Mouse (Mus musculus) erythroid progenitor cell, adult 5-6 weeks (primary cell): Measurements from ENCODE around the gene Sf1. TPM values are rescaled to one million over a fixed set of nuclear protein-coding genes. Genes with fewer than 3 reads are reported as not detected.

Source experiments
- ATAC-seq: replicated peaks from 2 replicates; pipeline ENCODE4 v1.8.0; 2016; ENCODE audit warnings: moderate number of reproducible peaks, mild to moderate bottlenecking, moderate TSS enrichment, inconsistent platforms; ENCODE audit not compliant: poor library complexity, low FRiP score, severe bottlenecking
- total RNA-seq, 2 experiments: library from RNA; stranded (forward) in 1 of 2; stranded (reverse) in 1 of 2; fragments of 150-400 nt in 1 of 2; fragments of 186-747, 209-891 nt in 1 of 2; gene quantifications; 2 replicates each; pipeline versions ENCODE4 v1.2.3 to v1.2.4; 2015 to 2017; ENCODE audit warnings: low replicate concordance in 2 of 2

Sf1 gene
- total RNA-seq, 2 experiments from 2014 or later: 153 to 223 TPM

DNA sequence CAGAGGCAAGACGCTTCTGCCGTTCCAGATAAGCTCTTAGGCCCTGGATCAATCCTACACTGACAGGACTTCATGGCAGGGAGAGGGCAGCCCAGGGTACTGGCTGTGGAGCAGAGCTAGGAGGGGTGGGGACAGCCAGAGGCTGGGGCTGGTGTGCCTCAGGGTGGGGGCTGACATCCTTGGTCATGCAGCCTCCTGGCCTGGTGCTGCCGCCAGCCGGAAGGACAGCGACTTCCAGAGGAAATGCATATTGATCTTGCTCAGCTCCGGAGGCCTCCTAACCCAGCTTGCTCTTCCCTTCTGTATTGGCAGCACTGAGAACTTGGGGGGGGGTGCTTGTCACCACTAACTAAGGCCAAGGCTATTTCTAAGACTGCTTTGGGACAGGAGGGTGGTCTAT, 52.0 kb downstream of the Sf1 start:
- no peak for ATAC-seq

DNA sequence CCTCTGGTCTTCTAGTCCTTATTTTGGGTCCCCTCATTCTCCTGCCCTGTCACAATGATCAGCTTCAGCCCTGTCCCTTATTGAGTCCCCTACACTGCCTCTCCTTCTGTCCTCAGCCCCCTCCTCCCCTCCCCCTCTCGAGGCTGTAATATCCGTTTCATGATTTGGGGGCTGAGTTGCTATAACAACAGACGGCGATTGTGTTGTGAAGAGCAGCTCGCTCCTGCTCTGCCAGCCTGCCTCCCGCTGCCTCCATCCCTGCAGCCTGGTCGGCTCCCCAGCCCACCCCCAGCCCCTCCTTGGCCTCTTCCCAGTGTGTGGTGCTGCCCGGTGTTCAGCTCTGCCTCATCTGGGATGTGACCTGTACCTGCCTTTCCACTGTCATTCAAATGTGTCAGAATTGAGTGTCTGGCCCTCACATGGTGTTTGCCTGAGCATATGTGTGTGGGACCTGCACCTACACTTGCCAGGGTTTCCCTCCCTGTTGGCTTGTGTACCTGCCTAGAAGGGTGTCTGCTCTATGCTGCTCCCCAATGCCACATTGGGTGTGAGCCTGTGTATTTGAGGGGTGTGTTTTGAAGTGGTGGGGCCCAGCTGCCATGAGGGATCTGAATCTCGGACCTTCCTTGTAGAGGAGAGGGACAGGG, 52.8 kb downstream of the Sf1 start:
- ATAC-seq: no peak

DNA sequence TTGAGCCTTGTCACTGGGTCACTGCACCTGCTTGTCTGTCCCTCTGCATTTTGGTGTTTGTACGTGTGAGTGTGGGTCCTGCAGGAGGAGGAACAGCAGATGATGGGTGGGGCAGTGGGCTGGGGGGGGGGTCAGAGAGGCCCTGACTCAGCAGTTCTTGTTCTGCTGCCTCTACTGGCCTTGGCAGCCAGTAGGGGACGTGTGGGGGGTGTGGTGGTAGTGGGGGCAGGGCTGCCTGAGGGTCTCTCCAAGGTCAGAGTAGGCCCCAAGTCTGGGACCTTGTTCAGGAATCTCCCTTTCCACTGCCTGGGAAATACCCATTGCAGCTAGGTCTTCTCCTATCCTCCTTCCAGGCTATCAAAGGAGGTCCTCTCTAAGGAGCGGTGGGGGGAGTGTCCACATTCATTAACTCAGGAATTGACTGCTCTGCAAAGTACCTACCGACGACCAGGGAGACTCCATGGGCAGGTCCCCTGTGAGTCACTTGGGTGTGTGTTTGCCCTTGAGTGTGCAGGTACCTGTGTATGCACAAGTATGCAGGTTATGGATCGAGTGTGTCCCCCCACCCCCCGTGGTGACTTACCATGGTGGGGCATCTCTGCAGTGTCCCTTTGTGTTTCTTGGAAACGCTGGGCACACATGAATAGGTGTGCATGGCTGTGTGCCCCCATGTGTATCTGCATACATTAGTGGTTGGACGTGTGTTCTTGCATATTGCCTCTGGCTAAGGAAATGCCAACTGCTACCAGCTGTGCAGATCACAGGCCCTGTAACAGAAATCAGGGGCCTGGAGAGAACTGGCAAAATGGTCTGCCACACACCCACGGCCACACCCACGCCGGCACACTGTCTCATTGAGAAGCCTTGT, 53.6 kb downstream of the Sf1 start:
- no peak for ATAC-seq

DNA sequence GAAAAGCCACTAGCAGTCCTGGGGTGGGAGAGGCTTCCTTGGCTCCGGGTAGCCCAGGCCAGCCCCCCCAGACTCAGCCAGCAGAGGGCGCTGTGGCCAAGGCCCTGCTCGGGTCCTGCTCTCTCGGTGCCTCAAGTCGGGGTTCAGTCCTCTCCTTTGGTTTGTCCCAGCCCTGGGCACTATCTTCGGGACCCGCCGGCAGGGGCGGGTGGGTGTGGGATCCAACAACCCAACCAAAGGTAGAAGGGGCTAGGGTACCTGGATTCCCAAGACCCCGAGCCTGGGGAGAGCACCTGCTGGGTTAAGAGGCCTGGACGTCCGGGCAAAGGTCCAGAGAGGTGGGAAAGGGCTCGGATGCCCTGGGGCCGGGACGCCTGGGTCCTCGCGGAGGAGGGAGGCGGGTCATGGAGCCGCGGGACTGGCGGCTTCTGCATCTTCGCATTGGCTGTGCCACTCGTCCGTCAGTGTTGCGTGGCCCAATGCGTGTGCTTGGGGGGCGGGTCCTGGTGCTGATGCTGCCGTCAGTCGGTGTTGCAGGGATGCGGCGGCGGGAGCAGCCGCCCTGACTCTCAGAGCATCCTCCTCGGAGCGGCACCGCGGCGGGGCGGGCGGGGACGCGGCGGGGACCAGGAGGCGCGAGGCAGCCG, 54.9 kb downstream of the Sf1 start, which contains the start of gene Nrxn2:
Nrxn2 (plus strand) TSS at position 499 of the 647 bp plus-strand sequence.
- ATAC-seq: peak; percentile 58

DNA sequence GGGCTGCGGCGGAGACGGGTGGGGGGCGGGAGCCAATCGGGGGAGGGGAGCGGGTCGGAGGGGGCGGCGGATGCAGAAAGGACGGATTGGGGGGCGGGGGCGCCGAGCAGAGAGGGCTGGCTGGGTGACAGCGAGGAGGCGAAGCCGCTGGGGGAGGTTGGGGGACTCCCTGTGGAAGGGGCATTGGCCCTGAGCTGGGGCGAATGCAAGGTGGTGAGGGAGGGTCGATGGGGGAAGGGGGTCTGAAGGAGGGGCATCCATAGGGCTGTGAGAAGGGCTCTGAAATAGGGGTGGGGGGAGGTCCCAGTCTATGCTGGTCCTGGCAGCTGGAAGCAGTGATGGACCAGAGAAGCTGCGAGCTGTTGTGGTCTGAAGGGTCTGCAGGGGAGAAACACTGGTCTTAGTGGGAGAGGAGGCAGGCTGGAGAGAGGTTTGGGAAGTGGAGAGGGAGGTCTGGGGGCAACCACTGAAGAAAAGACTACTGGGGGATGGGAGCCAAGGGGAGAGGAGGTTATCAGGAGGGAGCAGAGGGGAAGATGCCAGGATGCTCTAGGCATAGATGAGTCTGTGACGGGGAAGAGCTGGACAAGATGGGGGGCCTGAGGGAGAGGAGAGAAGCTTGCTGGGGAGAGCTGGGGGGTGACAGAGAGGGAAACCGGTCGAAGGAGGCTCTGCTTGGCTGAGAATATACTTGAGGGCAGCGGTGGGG, 55.6 kb downstream of the Sf1 start:
- no peak for ATAC-seq

DNA sequence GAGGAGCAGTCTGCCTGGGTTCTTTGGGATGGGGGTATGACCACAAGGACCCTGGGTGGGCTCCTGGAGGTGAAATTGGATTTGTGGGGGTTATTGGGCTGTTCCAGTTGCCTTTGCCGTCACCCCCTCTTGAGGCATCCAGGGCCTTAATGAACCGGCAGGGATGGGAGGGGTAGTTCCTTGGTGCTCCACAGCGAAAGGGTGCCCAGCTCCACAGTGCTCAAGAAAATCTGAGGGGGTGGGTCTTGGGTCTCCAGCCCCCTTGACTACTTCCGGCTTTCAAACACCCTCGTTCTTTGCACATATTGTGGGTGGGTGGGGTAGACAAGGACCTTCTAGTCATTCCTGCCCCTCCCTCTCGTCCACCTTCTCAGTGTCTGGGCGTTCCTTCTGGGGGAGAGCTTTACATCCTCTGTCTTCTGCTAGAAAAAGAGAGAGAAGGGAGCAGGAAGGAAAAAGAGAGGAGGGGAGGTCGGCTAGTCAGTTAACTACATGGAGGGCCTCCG, 56.4 kb downstream of the Sf1 start:
- ATAC-seq: no peak

DNA sequence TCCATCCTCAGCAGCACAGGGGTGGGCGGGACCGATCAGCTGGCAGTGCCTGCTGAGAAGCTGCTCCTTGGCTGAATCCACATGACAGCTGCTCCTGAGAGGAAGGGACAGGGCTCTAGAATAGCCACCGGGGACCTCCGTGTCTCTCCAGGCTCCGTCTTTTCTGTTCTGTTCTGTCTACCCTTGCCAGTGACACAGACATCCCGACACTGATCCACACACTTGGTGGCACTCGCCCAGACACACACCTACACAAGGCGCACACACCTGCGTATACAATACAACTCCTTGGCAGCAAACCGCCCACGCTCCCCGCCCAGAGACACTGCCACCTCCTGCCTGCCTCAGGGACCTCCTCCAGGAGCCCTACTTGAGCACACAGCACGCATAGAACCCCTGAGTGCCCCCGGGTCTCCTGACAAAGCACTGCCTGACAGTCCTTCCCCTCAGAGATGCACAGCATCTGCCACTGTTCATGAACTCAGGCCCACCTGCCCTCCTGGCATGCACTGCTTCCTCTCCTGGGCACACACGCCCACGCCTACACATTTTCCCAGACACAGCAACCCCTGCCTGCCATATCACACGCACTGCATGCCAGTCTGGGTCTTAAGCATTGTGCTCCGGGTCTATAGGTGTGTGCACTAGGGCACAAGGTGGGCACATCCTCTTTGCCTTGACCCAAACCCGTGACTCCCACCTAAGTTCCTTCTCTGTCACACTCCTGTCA, 57.2 kb downstream of the Sf1 start:
- ATAC-seq: no peak

DNA sequence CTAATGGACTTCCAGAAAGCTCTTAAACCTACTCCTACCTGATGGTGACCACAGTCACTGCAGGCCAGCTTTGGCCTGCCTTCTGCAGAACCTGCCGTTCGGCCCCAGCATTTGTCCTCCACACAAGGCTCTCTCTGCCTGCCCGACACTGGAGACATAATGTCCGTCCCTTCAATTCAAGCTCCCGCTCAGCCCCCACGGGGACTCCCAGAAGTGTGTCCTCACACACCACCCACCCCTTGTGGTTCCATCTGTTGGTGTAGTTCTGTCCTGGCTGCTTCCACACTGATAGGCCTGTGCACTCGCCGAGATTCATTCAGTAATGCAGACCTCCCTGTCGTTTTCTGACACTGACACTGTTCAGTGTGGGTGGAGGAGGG, 57.7 kb downstream of the Sf1 start:
- ATAC-seq: no peak

DNA sequence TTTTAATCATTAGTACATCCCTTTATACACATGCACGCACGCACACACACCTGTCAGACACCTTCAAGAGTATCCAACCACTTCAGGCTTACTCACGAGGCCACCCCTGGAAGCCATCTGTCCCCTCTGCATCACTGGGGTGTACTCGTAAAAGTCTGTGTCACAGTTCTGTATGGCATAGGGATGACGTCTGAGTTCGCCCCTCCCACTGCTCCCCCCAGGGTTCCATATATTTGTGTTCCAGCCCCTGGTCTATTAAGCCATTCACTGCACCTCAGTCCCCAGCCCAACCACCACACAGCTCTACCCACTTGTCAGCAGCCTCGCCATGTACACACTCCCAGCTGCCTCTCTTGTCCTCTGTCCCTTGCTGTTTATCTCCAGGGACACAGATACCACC, 58.5 kb downstream of the Sf1 start:
- no peak for ATAC-seq

DNA sequence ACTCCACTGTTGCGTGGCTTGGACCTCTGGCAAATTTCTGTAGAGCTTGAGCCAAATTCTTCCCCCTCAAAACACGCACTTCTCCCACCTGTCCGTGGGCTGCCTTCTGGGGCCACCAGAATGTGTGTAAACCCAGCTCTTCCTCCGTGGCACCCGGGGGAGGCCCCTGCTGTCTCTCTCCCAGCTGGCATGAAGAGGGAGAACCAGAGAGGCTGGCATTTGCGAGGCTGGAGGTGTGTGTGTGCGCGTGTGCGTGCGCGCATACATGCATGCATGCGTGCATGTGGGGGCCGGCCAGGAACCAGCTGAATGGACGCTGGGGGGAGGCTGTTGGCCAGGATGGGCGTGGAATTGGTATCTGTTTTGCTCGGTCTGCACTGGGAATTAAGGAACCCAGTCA, 59.8 kb downstream of the Sf1 start:
- ATAC-seq: no peak

DNA sequence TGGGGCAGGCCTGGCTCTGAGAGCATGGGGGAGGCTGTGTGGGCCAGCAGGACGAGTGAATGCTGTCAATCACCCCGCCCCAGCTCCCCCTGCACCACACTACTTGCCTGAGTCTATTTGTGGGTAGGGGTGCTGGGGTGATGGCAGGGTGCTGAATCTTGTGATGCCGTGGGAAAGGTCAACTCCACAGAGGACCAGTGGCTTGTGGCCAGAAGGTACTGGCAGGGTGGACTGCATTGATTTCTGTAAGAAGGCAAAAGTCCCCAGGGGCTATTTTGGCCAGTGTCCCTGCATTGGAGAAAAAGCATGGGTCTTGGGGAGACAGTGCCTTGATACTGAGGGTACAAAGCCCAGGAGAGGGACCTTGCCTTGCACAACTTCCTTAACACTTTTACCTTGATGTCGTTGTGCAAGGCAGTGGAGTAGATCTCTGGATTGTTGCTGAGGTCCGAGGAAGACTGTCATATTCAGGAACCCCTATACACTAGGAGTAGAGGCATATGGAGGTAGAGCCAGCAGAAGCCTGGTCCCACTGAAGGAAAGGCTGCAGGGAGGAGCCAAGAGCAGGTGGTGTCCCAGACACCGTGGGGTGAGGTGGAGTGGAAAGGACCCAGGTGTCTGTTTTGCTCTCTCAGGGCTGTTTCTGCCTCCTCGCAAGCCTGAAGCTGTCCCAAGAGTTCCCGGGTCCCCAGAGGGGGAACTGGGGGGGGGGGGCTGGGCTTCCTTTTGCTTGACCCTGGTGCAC, 60.8 kb downstream of the Sf1 start:
- ATAC-seq: no peak

DNA sequence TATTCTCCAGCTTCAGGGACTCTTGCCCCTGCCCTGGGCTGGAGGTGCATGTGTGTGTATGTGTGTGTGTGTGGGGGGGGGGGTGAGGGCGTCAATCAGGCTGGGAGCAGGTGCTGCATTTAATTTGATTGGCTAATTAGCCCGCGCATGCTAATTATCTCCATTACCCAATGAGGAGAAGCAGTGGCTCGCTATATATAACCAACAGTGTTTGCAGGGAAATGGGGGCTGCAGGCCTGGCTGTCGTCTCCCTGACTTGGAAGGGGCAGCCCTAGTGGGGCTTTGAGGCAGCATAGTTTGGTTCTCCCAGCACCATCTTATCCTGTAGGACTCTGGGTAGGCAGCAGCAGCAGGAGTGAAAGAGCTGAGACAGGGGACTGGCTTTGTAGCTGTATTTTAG, 62.1 kb downstream of the Sf1 start:
- no peak for ATAC-seq

DNA sequence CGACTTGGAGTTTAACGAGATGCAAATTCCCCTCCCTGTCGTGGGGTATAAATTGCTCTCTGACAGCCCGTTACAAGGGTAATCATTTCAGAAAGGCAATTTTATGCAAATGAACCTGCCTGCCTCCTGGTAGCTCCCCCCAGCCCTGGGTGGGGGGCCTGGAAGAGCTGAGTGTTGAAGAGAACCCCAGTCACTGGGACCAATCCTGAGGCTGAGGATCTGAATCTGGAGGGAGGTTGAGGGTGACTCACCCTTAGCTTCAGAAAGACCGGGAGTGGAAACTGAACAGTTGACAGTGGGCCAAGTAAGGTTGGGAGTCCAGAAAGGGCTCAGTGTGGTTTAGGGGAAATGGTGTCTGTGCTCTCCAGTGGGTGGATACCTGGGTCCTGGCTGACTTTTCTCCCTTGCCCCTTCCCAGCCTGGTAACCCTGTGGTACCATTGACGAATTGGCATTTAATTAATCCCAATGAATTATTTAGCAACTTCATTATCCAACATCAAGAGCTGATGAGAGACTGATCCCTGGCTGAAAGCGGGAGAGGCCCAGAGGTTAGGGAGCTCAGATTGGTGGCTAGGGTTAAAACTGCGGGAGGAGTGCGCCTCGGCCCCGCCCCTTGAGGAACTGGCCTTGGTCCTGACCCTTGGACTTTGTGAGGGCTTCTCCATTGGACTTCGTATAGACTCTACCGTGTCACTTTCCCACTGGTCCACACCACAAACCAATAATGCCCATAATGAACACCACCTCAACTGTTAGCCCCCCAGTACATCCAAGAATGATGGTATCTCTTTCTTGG, 63.4 kb downstream of the Sf1 start:
- no peak for ATAC-seq

Other genes starting within 250 kb of the Sf1 start
- 2.5 and 5.9 TPM in 2 replicates for gene Sac3d1, start 245.0 kb upstream of the Sf1 start, total RNA-seq (2015; ENCODE audit: low replicate concordance)
- 4.4 and 4.6 TPM in 2 replicates for gene Sac3d1, start 245.0 kb upstream of the Sf1 start, total RNA-seq (2017; ENCODE audit: low replicate concordance)
- 52.8 and 61.6 TPM in 2 replicates for gene Snx15, start 235.4 kb upstream of the Sf1 start, total RNA-seq (2015; ENCODE audit: low replicate concordance)
- 23.8 and 39.4 TPM in 2 replicates for gene Snx15, start 235.4 kb upstream of the Sf1 start, total RNA-seq (2017; ENCODE audit: low replicate concordance)
- 2.5 and 7.1 TPM in 2 replicates for gene Batf2, start 222.7 kb upstream of the Sf1 start, total RNA-seq (2015; ENCODE audit: low replicate concordance)
- gene Batf2, start 222.7 kb upstream of the Sf1 start, total RNA-seq (2017; ENCODE audit: low replicate concordance): 1.7 TPM in 1 of 2 replicates, not detected in the other
- 17.2 and 19.8 TPM in 2 replicates for gene Arl2, start 222.1 kb upstream of the Sf1 start, total RNA-seq (2015; ENCODE audit: low replicate concordance)
- 9.4 and 17.3 TPM in 2 replicates for gene Arl2, start 222.1 kb upstream of the Sf1 start, total RNA-seq (2017; ENCODE audit: low replicate concordance)
- gene Majin, start 179.3 kb upstream of the Sf1 start, total RNA-seq (2015; ENCODE audit: low replicate concordance): not detected in 2 replicates
- gene Majin, start 179.3 kb upstream of the Sf1 start, total RNA-seq (2017; ENCODE audit: low replicate concordance): not detected in 2 replicates
- not detected in 2 replicates for gene Gpha2, start 137.3 kb upstream of the Sf1 start, total RNA-seq (2015; ENCODE audit: low replicate concordance)
- gene Gpha2, start 137.3 kb upstream of the Sf1 start, total RNA-seq (2017; ENCODE audit: low replicate concordance): not detected in 2 replicates
- gene Ppp2r5b, start 127.8 kb upstream of the Sf1 start, total RNA-seq (2015; ENCODE audit: low replicate concordance): 52.6 and 79.6 TPM in 2 replicates
- 117 and 224 TPM in 2 replicates for gene Ppp2r5b, start 127.8 kb upstream of the Sf1 start, total RNA-seq (2017; ENCODE audit: low replicate concordance)
- 13.8 and 18.0 TPM in 2 replicates for gene Atg2a, start 122.0 kb upstream of the Sf1 start, total RNA-seq (2015; ENCODE audit: low replicate concordance)
- gene Atg2a, start 122.0 kb upstream of the Sf1 start, total RNA-seq (2017; ENCODE audit: low replicate concordance): 18.4 and 18.6 TPM in 2 replicates
- 20.1 and 23.4 TPM in 2 replicates for gene Ehd1, start 87.0 kb upstream of the Sf1 start, total RNA-seq (2015; ENCODE audit: low replicate concordance)
- 17.5 and 30.7 TPM in 2 replicates for gene Ehd1, start 87.0 kb upstream of the Sf1 start, total RNA-seq (2017; ENCODE audit: low replicate concordance)
- gene Cdc42bpg, start 57.2 kb upstream of the Sf1 start, total RNA-seq (2015; ENCODE audit: low replicate concordance): 0.36 TPM in 1 of 2 replicates, not detected in the other
- 1.4 and 1.5 TPM in 2 replicates for gene Cdc42bpg, start 57.2 kb upstream of the Sf1 start, total RNA-seq (2017; ENCODE audit: low replicate concordance)
- gene Men1, start 28.7 kb upstream of the Sf1 start, total RNA-seq (2015; ENCODE audit: low replicate concordance): 5.4 and 23.9 TPM in 2 replicates
- gene Men1, start 28.7 kb upstream of the Sf1 start, total RNA-seq (2017; ENCODE audit: low replicate concordance): 10.0 and 17.1 TPM in 2 replicates
- 14.7 and 19.8 TPM in 2 replicates for gene Map4k2, start 22.6 kb upstream of the Sf1 start, total RNA-seq (2015; ENCODE audit: low replicate concordance)
- 19.4 and 37.7 TPM in 2 replicates for gene Map4k2, start 22.6 kb upstream of the Sf1 start, total RNA-seq (2017; ENCODE audit: low replicate concordance)
- 2.2 and 4.6 TPM in 2 replicates for gene Pygm, start 20.7 kb downstream of the Sf1 start, total RNA-seq (2015; ENCODE audit: low replicate concordance)
- 0.64 and 2.6 TPM in 2 replicates for gene Pygm, start 20.7 kb downstream of the Sf1 start, total RNA-seq (2017; ENCODE audit: low replicate concordance)
- 42.3 and 47.2 TPM in 2 replicates for gene Rasgrp2, start 35.6 kb downstream of the Sf1 start, total RNA-seq (2015; ENCODE audit: low replicate concordance)
- 29.9 and 37.7 TPM in 2 replicates for gene Rasgrp2, start 35.6 kb downstream of the Sf1 start, total RNA-seq (2017; ENCODE audit: low replicate concordance)
- not detected in 2 replicates for gene Nrxn2, start 55.0 kb downstream of the Sf1 start, total RNA-seq (2015; ENCODE audit: low replicate concordance)
- not detected in 2 replicates for gene Nrxn2, start 55.0 kb downstream of the Sf1 start, total RNA-seq (2017; ENCODE audit: low replicate concordance)
- not detected in 2 replicates for gene Slc22a12, start 179.3 kb downstream of the Sf1 start, total RNA-seq (2015; ENCODE audit: low replicate concordance)
- not detected in 2 replicates for gene Slc22a12, start 179.3 kb downstream of the Sf1 start, total RNA-seq (2017; ENCODE audit: low replicate concordance)